Mouse (Mus musculus): ENCODE measurements around the gene Snx1. TPM values are rescaled to one million over a fixed set of nuclear protein-coding genes. Genes with fewer than 3 reads are reported as not detected.

The Snx1 gene
- total and polyA plus RNA-seq, 3 experiments, result 86.4 to 186 (median 110) TPM

- TF ChIP-seq MXI1 (IDR thresholded peaks at IDR 0.05; ENCODE audit: low read depth, low read length), result peak; percentile 68
These were observed 31.8 kb upstream of the Snx1 start, which contains the start of gene Dapk2 (continued) for GRCm38 (mm10) chr9:66157958-66158830.

GRCm38 (mm10) chr9:66155534-66155933 lies 29.1 kb upstream of the Snx1 start:
- no peaks in the 10 kb centered on the region for H3K27me3 ChIP-seq (replicated peaks)
- H3K4me1 ChIP-seq (ENCODE audit: control insufficient read depth in 1 of 2, insufficient read depth in 2 of 2), result peaks cover 26 to 57% of the 10 kb centered on the region in 2 experiments
- no peak overlapping the region for H3K27ac ChIP-seq (ENCODE audit: insufficient read depth, low read depth)
- dilution Hi-C loops (cut with MboI; ENCODE audit: extremely low pct_ligation_motif_present, extremely low pct_unique_long_range_greater_than_20kb, low sequenced_read_pairs), result no loop called here
- 0 out of 2 replicates have a peak, but pooled peaks cover 3% of the 10 kb centered on the region for H3K79me2 ChIP-seq (replicated peaks; ENCODE audit: control insufficient read depth, extremely low read depth, insufficient read depth, poor library complexity, severe bottlenecking)
- in situ Hi-C loops (cut with MboI; ENCODE audit: low pct_ligation_motif_present, low pct_unique_long_range_greater_than_20kb, low sequenced_read_pairs), result loop anchor here (10.0 to 25.0 kb wide), 2 partner anchors 129 to 257 kb away; no protein-coding TSS in a partner anchor
- no peak overlapping the region for H3K9ac ChIP-seq (ENCODE audit: insufficient read depth, low read depth)
- H3K4me3 ChIP-seq (replicated peaks in 1 of 3; ENCODE audit: low read depth in 2 of 3, low read length in 2 of 3, poor library complexity in 1 of 3), result no peak overlapping the region
- no peak for DNase-seq (ENCODE audit: extremely low read depth)
- peaks cover 3% of the 10 kb centered on the region for H3K9me3 ChIP-seq (replicated peaks; ENCODE audit: low read length)
- TF ChIP-seq CTCF (conservative IDR thresholded peaks at IDR 0.05 in 1 of 2, IDR thresholded peaks at IDR 0.05 in 1 of 2; ENCODE audit: low read depth in 2 of 2, low read length in 2 of 2) (peak in 1 of 2 experiments; percentile 49; a peak in 2 of 4 replicates), ZNF384 (IDR thresholded peaks at IDR 0.05; ENCODE audit: low read depth, low read length) (peak; percentile 17; the same call in 1 of the 2 replicates), ETS1 (conservative IDR thresholded peaks at IDR 0.05; ENCODE audit: low read depth, low read length) (no peak), RAD21 (IDR thresholded peaks at IDR 0.05; ENCODE audit: low read depth, low read length) (no peak; the same call in 1 of the 2 replicates), MAFK (IDR thresholded peaks at IDR 0.05; ENCODE audit: insufficient replicate concordance, low read length) (no peak)
- H3K36me3 ChIP-seq (replicated peaks in 1 of 2; ENCODE audit: control insufficient read depth in 1 of 2, insufficient read depth in 1 of 2, low read length in 1 of 2), result peaks cover 0 to 4% of the 10 kb centered on the region in 2 experiments
- H3K4me2 ChIP-seq (ENCODE audit: insufficient read depth, low read depth, poor library complexity, severe bottlenecking), result no peak overlapping the region

GRCm38 (mm10) chr9:66154013-66154412 lies 27.6 kb upstream of the Snx1 start:
- in situ Hi-C loops (cut with MboI; ENCODE audit: low pct_ligation_motif_present, low pct_unique_long_range_greater_than_20kb, low sequenced_read_pairs) (loop anchor here (10.0 to 25.0 kb wide), 2 partner anchors 131 to 258 kb away; no protein-coding TSS in a partner anchor), dilution Hi-C loops (cut with MboI; ENCODE audit: extremely low pct_ligation_motif_present, extremely low pct_unique_long_range_greater_than_20kb, low sequenced_read_pairs) (no loop called here)
- H3K36me3 ChIP-seq (replicated peaks in 1 of 2; ENCODE audit: control insufficient read depth in 1 of 2, insufficient read depth in 1 of 2, low read length in 1 of 2), result no peaks in the 10 kb centered on the region
- H3K27ac ChIP-seq (ENCODE audit: insufficient read depth, low read depth), result no peak overlapping the region
- no peaks in the 10 kb centered on the region for H3K79me2 ChIP-seq (replicated peaks; ENCODE audit: control insufficient read depth, extremely low read depth, insufficient read depth, poor library complexity, severe bottlenecking)
- no peak for DNase-seq (ENCODE audit: extremely low read depth)
- H3K4me3 ChIP-seq (replicated peaks in 1 of 3; ENCODE audit: low read depth in 2 of 3, low read length in 2 of 3, poor library complexity in 1 of 3), result no peak overlapping the region
- H3K9ac ChIP-seq (ENCODE audit: insufficient read depth, low read depth), result no peak overlapping the region
- no peak for TF ChIP-seq POLR2A (IDR thresholded peaks at IDR 0.05; ENCODE audit: low read depth, low read length)
- no peak for TF ChIP-seq POLR2AphosphoS2 (IDR thresholded peaks at IDR 0.05; ENCODE audit: low read depth, low read length)
- no peak for TF ChIP-seq SIN3A (IDR thresholded peaks at IDR 0.05; ENCODE audit: low read length)
- TF ChIP-seq RCOR1 (conservative IDR thresholded peaks at IDR 0.05; ENCODE audit: low read depth, low read length), result no peak
- no peak for TF ChIP-seq USF2 (conservative IDR thresholded peaks at IDR 0.05; ENCODE audit: low read depth, low read length)
- TF ChIP-seq MAFK (IDR thresholded peaks at IDR 0.05; ENCODE audit: insufficient replicate concordance, low read length), result no peak
- TF ChIP-seq GABPA (IDR thresholded peaks at IDR 0.05; ENCODE audit: insufficient replicate concordance, low read depth, low read length), result no peak
- TF ChIP-seq ZC3H11A (IDR thresholded peaks at IDR 0.05; ENCODE audit: low read depth, low read length), result no peak
- TF ChIP-seq IRF4 (IDR thresholded peaks at IDR 0.05; ENCODE audit: low read depth, low read length), result no peak
- no peak for TF ChIP-seq RAD21 (IDR thresholded peaks at IDR 0.05; ENCODE audit: low read depth, low read length)
- TF ChIP-seq PAX5 (IDR thresholded peaks at IDR 0.05; ENCODE audit: low read length), result no peak
- no peak for TF ChIP-seq ETS1 (conservative IDR thresholded peaks at IDR 0.05; ENCODE audit: low read depth, low read length)
- no peak for TF ChIP-seq MAX (IDR thresholded peaks at IDR 0.05; ENCODE audit: low read length)
- no peak for TF ChIP-seq UBTF (IDR thresholded peaks at IDR 0.05; ENCODE audit: low read depth, low read length)
- TF ChIP-seq KAT2A (IDR thresholded peaks at IDR 0.05; ENCODE audit: insufficient replicate concordance, low read length), result no peak
- TF ChIP-seq CTCF (conservative IDR thresholded peaks at IDR 0.05 in 1 of 2, IDR thresholded peaks at IDR 0.05 in 1 of 2; ENCODE audit: low read depth in 2 of 2, low read length in 2 of 2), result no peak
- no peaks in the 10 kb centered on the region for H3K27me3 ChIP-seq (replicated peaks)
- no peaks in the 10 kb centered on the region for H3K9me3 ChIP-seq (replicated peaks; ENCODE audit: low read length)
- no peak overlapping the region for H3K4me2 ChIP-seq (ENCODE audit: insufficient read depth, low read depth, poor library complexity, severe bottlenecking)
- H3K4me1 ChIP-seq (ENCODE audit: control insufficient read depth in 1 of 2, insufficient read depth in 2 of 2), result peaks cover 26 to 42% of the 10 kb centered on the region in 2 experiments

All from CH12.LX (cell line).